10 mouse cellular contexts compared by ENCODE assay signal in genomic region chr7:128208187-128208586, GRCm38 (mm10). TPM values are rescaled to one million over a fixed set of nuclear protein-coding genes. Genes with fewer than 3 reads are reported as not detected.
DNase-seq lines count a peak whose midpoint lies in the region; ATAC-seq and TF ChIP-seq lines count a peak whose summit lies in the region.
"Had no signal": no experiment of that assay in that cellular context is flagged by ENCODE, and none has a peak within 500 bp of the region (broad histone marks: within the 10 kb centered on the region; RNA-seq: fewer than 3 reads in every experiment).

No protein-coding gene starts in this region.

- no peak overlapping the region for H3K4me3 ChIP-seq in kidney, adult 2 months (ENCODE audit: insufficient read depth, low read depth, low read length)
- H3K4me3 ChIP-seq in kidney, embryonic 16.5 days (ENCODE audit: low read length), result no peak overlapping the region
- no peak overlapping the region for H3K4me3 ChIP-seq in thymus, adult 2 months (ENCODE audit: control insufficient read depth, insufficient read depth, low read length)
- H3K4me3 ChIP-seq: erythroblast, embryonic 14.5 days had no signal

- H3K27ac ChIP-seq in kidney, adult 2 months (ENCODE audit: insufficient read depth, low read depth, low read length), result no peak overlapping the region
- H3K27ac ChIP-seq in kidney, embryonic 16.5 days (ENCODE audit: low read length), result no peak overlapping the region
- H3K27ac ChIP-seq in thymus, adult 2 months (ENCODE audit: control insufficient read depth, insufficient read depth, low read length), result no peak overlapping the region

- H3K9ac ChIP-seq in kidney, embryonic 16.5 days (replicated peaks; ENCODE audit: low read length), result no peak overlapping the region

- peak; percentile 63 for DNase-seq in kidney, adult 2 months
- peak; percentile 29 for DNase-seq in MEL-GATA-1-ER (ENCODE audit: extremely low read depth, low read depth)
- DNase-seq in cerebellum, adult 18-20 months, result peak; percentile 59 to 76
- peak; percentile 51 for DNase-seq in heart, adult 8-10 months (ENCODE audit: low spot score)
- peak; percentile 23 to 41 for DNase-seq in layer of hippocampus, postnatal 36 days
- peak; percentile 63 for DNase-seq in thymus, adult 2 months

- H3K36me3 ChIP-seq in kidney, adult 2 months (ENCODE audit: control insufficient read depth, insufficient read depth, low read length), result no peaks in the 10 kb centered on the region
- no peaks in the 10 kb centered on the region for H3K36me3 ChIP-seq in kidney, embryonic 16.5 days (ENCODE audit: insufficient read depth, low read length)
- no peaks in the 10 kb centered on the region for H3K36me3 ChIP-seq in thymus, adult 2 months (ENCODE audit: control insufficient read depth, insufficient read depth, low read length)

- no peak overlapping the region for H3K4me2 ChIP-seq in kidney, embryonic 16.5 days (replicated peaks; ENCODE audit: low read depth, low read length)

- no peaks in the 10 kb centered on the region; the same call in 1 of the 2 replicates for H3K27me3 ChIP-seq in kidney, adult 2 months (replicated peaks; ENCODE audit: control insufficient read depth, insufficient read depth, low read length)
- H3K27me3 ChIP-seq in kidney, embryonic 16.5 days (ENCODE audit: insufficient read depth, low read length), result no peaks in the 10 kb centered on the region
- no peaks in the 10 kb centered on the region for H3K27me3 ChIP-seq in thymus, adult 2 months (ENCODE audit: control insufficient read depth, insufficient read depth, low read length)

- no peaks in the 10 kb centered on the region for H3K9me3 ChIP-seq in kidney, embryonic 16.5 days (ENCODE audit: low read length)

- TF ChIP-seq CTCF in kidney, adult 2 months (conservative IDR thresholded peaks at IDR 0.05; ENCODE audit: insufficient read depth, insufficient read length, low read depth, low read length), result peak; percentile 86
- TF ChIP-seq CTCF in thymus, adult 2 months (IDR thresholded peaks at IDR 0.05; ENCODE audit: borderline replicate concordance, control insufficient read depth, extremely low read depth, insufficient read depth, low read length, poor library complexity), result no peak

- no peaks in the 10 kb centered on the region; the same call in 1 of the 2 replicates for H3K4me1 ChIP-seq in kidney, adult 2 months (ENCODE audit: control insufficient read depth, insufficient read depth, low read length)
- no peaks in the 10 kb centered on the region for H3K4me1 ChIP-seq in kidney, embryonic 16.5 days (ENCODE audit: insufficient read depth, low read length)
- H3K4me1 ChIP-seq in thymus, adult 2 months (replicated peaks; ENCODE audit: control insufficient read depth, insufficient read depth, low read length), result peaks cover 8% of the 10 kb centered on the region; the same call in 1 of the 2 replicates

- ATAC-seq in kidney, embryonic 16.5 days (ENCODE audit: low FRiP score, low TSS enrichment), result no peak
- ATAC-seq in neutrophil, adult 5-6 weeks (ENCODE audit: extremely low read depth, insufficient number of reproducible peaks, low FRiP score, poor library complexity, severe bottlenecking), result peak; percentile 80

- WGBS in kidney, adult 2 months, result 5% methylated on average over 4 of the region's 4 CpGs
- 5% methylated on average over 4 of the region's 4 CpGs for WGBS in kidney, embryonic 16.5 days
- 17% methylated on average over 4 of the region's 4 CpGs for WGBS in thymus, adult 2 months

- TF ChIP-seq POLR2A in kidney, adult 2 months (IDR thresholded peaks at IDR 0.05; ENCODE audit: low read depth, low read length), result no peak
- no peak for TF ChIP-seq POLR2A in thymus, adult 2 months (IDR thresholded peaks at IDR 0.05; ENCODE audit: control insufficient read depth, extremely low read depth, insufficient read depth, low read length, poor library complexity)

RNA-seq across cellular contexts. Expression of gene Cox6a2, which starts 2.0 kb away (rescaled TPM):
- 13.4 and 77.1 TPM in 2 replicates for polyA plus RNA-seq in kidney, adult 2 months (2012; rRNA removed)
- polyA plus RNA-seq in kidney, embryonic 16.5 days (2015; fragmentation: Nextera tagmentation; extraction: Ambion mirVana), result 1.7 and 3.0 TPM in 2 replicates
- total RNA-seq in heart, adult 8-10 months (2022), result 1,000 to 10,000 TPM; 2,334 to 3,880 (median 3,044) TPM
- total RNA-seq in layer of hippocampus, postnatal 36 days (2021), result 1 to 10 TPM; 3.4 to 3.6 TPM
- total RNA-seq in neutrophil, adult 5-6 weeks (2017), result not detected in 2 replicates
- 28.8 and 414 TPM in 2 replicates for polyA plus RNA-seq in thymus, adult 2 months (2012; rRNA removed)
- polyA plus RNA-seq: erythroblast, embryonic 14.5 days had no signal

RNA-seq across cellular contexts. Expression of gene Armc5, which starts 29.0 kb away (rescaled TPM):
- polyA plus RNA-seq in kidney, adult 2 months (2012; rRNA removed), result 27.9 and 35.1 TPM in 2 replicates
- 19.7 and 21.7 TPM in 2 replicates for polyA plus RNA-seq in kidney, embryonic 16.5 days (2015; fragmentation: Nextera tagmentation; extraction: Ambion mirVana)
- 10 to 100 TPM in 1 of 4 experiments, 1 to 10 TPM in 3; 7.0 to 10.5 (median 7.9) TPM for total RNA-seq in heart, adult 8-10 months (2022)
- total RNA-seq in layer of hippocampus, postnatal 36 days (2021), result 10 to 100 TPM; 11.2 to 12.2 TPM
- total RNA-seq in neutrophil, adult 5-6 weeks (2017), result 5.8 and 7.1 TPM in 2 replicates
- polyA plus RNA-seq in thymus, adult 2 months (2012; rRNA removed), result 68.6 and 85.1 TPM in 2 replicates

RNA-seq across cellular contexts. Expression of gene 9130023H24Rik, which starts 29.6 kb away (rescaled TPM):
- 3.1 and 3.2 TPM in 2 replicates for polyA plus RNA-seq in kidney, adult 2 months (2012; rRNA removed)
- polyA plus RNA-seq in kidney, embryonic 16.5 days (2015; fragmentation: Nextera tagmentation; extraction: Ambion mirVana), result 8.7 and 8.8 TPM in 2 replicates
- total RNA-seq in heart, adult 8-10 months (2022), result 1 to 10 TPM; 3.0 to 4.0 (median 3.6) TPM
- 1 to 10 TPM; 3.3 to 3.6 TPM for total RNA-seq in layer of hippocampus, postnatal 36 days (2021)
- total RNA-seq in neutrophil, adult 5-6 weeks (2017), result 5.2 and 5.6 TPM in 2 replicates
- polyA plus RNA-seq in thymus, adult 2 months (2012; rRNA removed), result 2.4 and 2.5 TPM in 2 replicates

RNA-seq across cellular contexts. Expression of gene Tgfb1i1, which starts 38.4 kb away (rescaled TPM):
- polyA plus RNA-seq in kidney, adult 2 months (2012; rRNA removed), result 15.1 and 16.1 TPM in 2 replicates
- 104 and 111 TPM in 2 replicates for polyA plus RNA-seq in kidney, embryonic 16.5 days (2015; fragmentation: Nextera tagmentation; extraction: Ambion mirVana)
- 10 to 100 TPM; 13.5 to 15.7 (median 14.6) TPM for total RNA-seq in heart, adult 8-10 months (2022)
- total RNA-seq in layer of hippocampus, postnatal 36 days (2021), result 10 to 100 TPM; 10.9 to 13.7 TPM
- 0.70 and 1.2 TPM in 2 replicates for total RNA-seq in neutrophil, adult 5-6 weeks (2017)
- polyA plus RNA-seq in thymus, adult 2 months (2012; rRNA removed), result 21.0 and 25.4 TPM in 2 replicates

RNA-seq across cellular contexts. Expression of gene Itgad, which starts 54.0 kb away (rescaled TPM):
- 0.05 and 0.08 TPM in 2 replicates for polyA plus RNA-seq in kidney, adult 2 months (2012; rRNA removed)
- polyA plus RNA-seq in kidney, embryonic 16.5 days (2015; fragmentation: Nextera tagmentation; extraction: Ambion mirVana), result not detected in 2 replicates
- total RNA-seq in heart, adult 8-10 months (2022), result under 1 TPM in 1 of 4 experiments, not detected in 3; 0.09 TPM
- total RNA-seq in layer of hippocampus, postnatal 36 days (2021), result under 1 TPM; 0.20 to 0.25 TPM
- 0.12 and 1.8 TPM in 2 replicates for total RNA-seq in neutrophil, adult 5-6 weeks (2017)
- polyA plus RNA-seq in thymus, adult 2 months (2012; rRNA removed), result 6.9 and 7.7 TPM in 2 replicates
- polyA plus RNA-seq: erythroblast, embryonic 14.5 days; neural tube, embryonic 14.5 days had no signal

Comparison
In these comparisons a context has a peak if more than half of its experiments do, and no peak if none do; other contexts are left out.
1. RNA of gene Cox6a2, which starts 2.0 kb away (total RNA-seq): 2,334 to 3,880 TPM in heart, adult 8-10 months; 3.4 to 3.6 TPM in layer of hippocampus, postnatal 36 days and not detected in neutrophil, adult 5-6 weeks; every median in the first group is over 100 times any median in the second.
2. Peak in every context shown above with its lines, with median percentiles within 50 percentile points of each other: DNase-seq.